Mouse (Mus musculus) heart, embryonic 11.5 days (tissue): ENCODE results near the gene Sgca. TPM values are rescaled to one million over a fixed set of nuclear protein-coding genes. Genes with fewer than 3 reads are reported as not detected.

Source experiments
- ATAC-seq: fragments of 200-750 bp; cut with Nextera tagmentation; replicated peaks from 2 replicates; pipeline ENCODE4 v1.8.0; 2017; ENCODE audit warnings: moderate library complexity; ENCODE audit not compliant: insufficient number of reproducible peaks, low FRiP score, low TSS enrichment
- H3K27ac ChIP-seq: fragments of 300-500 bp; sonication (generic); 2 replicates; pipeline ENCODE4 v1.5.1; 2014; ENCODE audit warnings: mild to moderate bottlenecking, low read depth, low read length
- H3K27me3 ChIP-seq: fragments of 300-500 bp; sonication (generic); 2 replicates; pipeline ENCODE4 v1.6.1; 2014; ENCODE audit warnings: mild to moderate bottlenecking, low read length, mixed read lengths; ENCODE audit not compliant: control insufficient read depth, insufficient read depth
- H3K36me3 ChIP-seq: fragments of 300-500 bp; sonication (generic); 2 replicates; pipeline ENCODE4 v1.6.1; 2014; ENCODE audit warnings: mild to moderate bottlenecking, low read length, moderate library complexity, mixed read lengths; ENCODE audit not compliant: control insufficient read depth, insufficient read depth
- H3K4me1 ChIP-seq: fragments of 300-500 bp; sonication (generic); 2 replicates; pipeline ENCODE4 v1.6.1; 2014; ENCODE audit warnings: low read length; ENCODE audit not compliant: control insufficient read depth, insufficient read depth
- H3K4me2 ChIP-seq: fragments of 300-500 bp; sonication (generic); 2 replicates; pipeline ENCODE4 v1.6.1; 2014; ENCODE audit warnings: mild to moderate bottlenecking, moderate library complexity
- H3K4me3 ChIP-seq: fragments of 300-500 bp; sonication (generic); 2 replicates; pipeline ENCODE4 v1.5.1; 2014; ENCODE audit warnings: low read depth, low read length
- H3K9ac ChIP-seq: fragments of 300-500 bp; sonication (generic); 2 replicates; pipeline ENCODE4 v1.6.1; 2014; ENCODE audit warnings: mild to moderate bottlenecking, low read depth, low read length, moderate library complexity
- H3K9me3 ChIP-seq: fragments of 300-500 bp; sonication (generic); replicated peaks from 2 replicates; pipeline ENCODE4 v1.6.1; 2016; ENCODE audit warnings: low read length; ENCODE audit not compliant: control insufficient read depth
- WGBS: fragments of 180-500 bp; shearing (Covaris S2); extraction: QIAGEN DNeasy Blood & Tissue Kit; methylation state at CpG from one replicate; pipeline ENCODE4 v1.1.7; 2014; ENCODE audit not compliant: insufficient replicate concordance; 5-methylcytosine and 5-hydroxymethylcytosine counted together
- polyA plus RNA-seq: library from polyadenylated mRNA; unstranded; fragments of >200 nt; fragmentation: Nextera tagmentation; extraction: Ambion mirVana; gene quantifications from 2 replicates; pipeline ENCODE4 v1.2.1, GENCODE M21; 2014

Sgca gene
- polyA plus RNA-seq, 1 experiment from 2014 or later: 24.7 TPM

DNA sequence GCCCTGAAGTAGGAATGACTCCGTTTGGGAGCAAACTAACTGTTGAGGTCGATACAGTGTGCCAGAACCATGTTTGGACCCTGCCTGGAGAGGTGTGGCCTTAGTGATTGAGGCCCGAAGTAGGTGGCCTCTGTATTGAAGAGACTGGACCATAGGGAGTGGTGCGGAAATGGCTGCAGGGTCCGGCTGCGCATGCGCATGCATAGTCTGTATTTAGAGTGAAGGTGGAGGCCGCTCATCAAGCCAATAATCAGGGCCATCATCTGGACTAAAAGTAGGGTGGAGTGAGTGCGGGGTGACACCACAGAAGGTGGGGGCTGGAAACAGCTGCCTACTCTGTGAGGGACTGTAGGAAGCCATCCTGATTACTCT is 18.4 kb downstream of the Sgca start:
- no peaks in the 10 kb centered on the region for H3K9me3 ChIP-seq
- H3K36me3 ChIP-seq: no peaks in the 10 kb centered on the region
- H3K4me3 ChIP-seq: no peak overlapping the region
- ATAC-seq: no peak
- H3K27ac ChIP-seq: peak overlapping the region; percentile 50; the same call in 1 of the 2 replicates
- 0 out of 2 replicates have a peak, but pooled peaks cover 2% of the 10 kb centered on the region for H3K27me3 ChIP-seq
- H3K4me1 ChIP-seq: peaks cover 7% of the 10 kb centered on the region; the same call in 1 of the 2 replicates
- no peak overlapping the region for H3K9ac ChIP-seq
- 77% methylated on average over 9 of the region's 9 CpGs for WGBS
- H3K4me2 ChIP-seq: no peak overlapping the region

DNA sequence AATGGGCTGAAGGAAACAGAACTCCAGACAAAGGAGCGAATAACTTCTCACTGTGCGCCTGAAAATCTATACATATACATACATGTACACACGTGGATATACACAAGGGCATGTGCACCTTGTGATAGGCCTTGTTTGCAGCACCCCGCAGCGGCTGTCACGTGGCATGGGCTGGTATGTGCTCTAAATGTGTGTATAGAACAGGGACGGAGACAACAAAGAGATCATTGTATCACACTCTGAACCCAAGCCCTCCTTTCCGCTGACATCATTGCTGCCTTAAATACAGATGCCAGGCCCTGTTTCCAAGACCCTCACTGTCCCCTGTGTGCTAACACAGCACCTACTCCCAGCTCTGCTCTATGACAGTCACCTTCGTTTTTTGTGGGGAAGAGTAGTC is 21.0 kb downstream of the Sgca start:
- Histone ChIP-seq H3K9me3 (no peaks in the 10 kb centered on the region), H3K9ac (no peak overlapping the region), H3K36me3 (no peaks in the 10 kb centered on the region), H3K27ac (no peak overlapping the region), H3K27me3 (0 out of 2 replicates have a peak, but pooled peaks cover 4% of the 10 kb centered on the region), H3K4me2 (no peak overlapping the region), H3K4me1 (peaks cover 9% of the 10 kb centered on the region; the same call in 1 of the 2 replicates), H3K4me3 (no peak overlapping the region)
- WGBS: 64% methylated on average over 9 of the region's 9 CpGs
- ATAC-seq: no peak

DNA sequence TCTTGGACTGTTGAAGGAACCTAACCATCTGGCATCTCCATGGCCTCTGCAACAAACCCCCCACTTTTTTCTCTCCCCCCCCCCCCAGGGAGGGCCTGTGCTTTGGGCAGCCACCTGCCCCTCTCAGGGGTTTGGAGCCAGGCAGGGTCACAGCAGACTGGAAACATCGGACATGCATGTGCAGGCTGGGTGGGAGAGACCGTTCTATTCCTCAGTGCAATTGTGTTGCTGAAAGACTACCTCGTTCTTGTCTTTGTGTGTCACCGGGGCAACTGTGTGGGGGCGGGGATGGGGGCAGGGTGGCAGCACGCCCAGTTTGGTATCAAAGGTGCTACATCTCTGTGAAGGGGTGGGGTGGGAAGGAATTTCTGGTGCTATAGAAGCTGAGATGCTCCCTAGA is 24.0 kb downstream of the Sgca start:
- Histone ChIP-seq H3K36me3 (peaks cover 4% of the 10 kb centered on the region; the same call in 1 of the 2 replicates), H3K4me3 (no peak overlapping the region), H3K27ac (no peak overlapping the region), H3K27me3 (peaks cover 10% of the 10 kb centered on the region; the same call in 1 of the 2 replicates), H3K4me1 (peaks cover 2% of the 10 kb centered on the region; the same call in 1 of the 2 replicates), H3K4me2 (no peak overlapping the region), H3K9ac (no peak overlapping the region), H3K9me3 (no peaks in the 10 kb centered on the region)
- no peak for ATAC-seq
- WGBS: 21% methylated on average over 6 of the region's 6 CpGs

DNA sequence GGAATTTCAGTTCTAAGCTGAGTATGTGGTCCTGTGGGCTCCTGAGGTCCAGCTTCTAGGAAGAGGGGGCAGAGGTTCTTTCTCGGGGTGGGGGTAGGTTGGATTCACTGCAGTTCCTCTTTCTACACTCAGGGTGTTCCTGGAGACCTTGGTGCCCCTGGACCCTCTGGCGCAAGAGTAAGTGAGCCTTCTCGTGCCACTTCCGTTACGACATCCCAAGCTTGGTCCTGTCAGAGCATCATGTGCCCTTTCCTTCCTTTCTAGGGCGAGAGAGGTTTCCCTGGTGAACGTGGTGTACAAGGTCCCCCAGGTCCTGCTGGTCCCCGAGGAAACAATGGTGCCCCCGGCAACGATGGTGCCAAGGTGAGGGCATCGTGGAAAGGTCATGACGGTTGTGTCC is 30.9 kb downstream of the Sgca start:
- 77% methylated on average over 12 of the region's 12 CpGs for WGBS
- H3K9ac ChIP-seq: no peak overlapping the region
- H3K27ac ChIP-seq: no peak overlapping the region
- H3K4me3 ChIP-seq: no peak overlapping the region
- H3K4me1 ChIP-seq: no peaks in the 10 kb centered on the region
- ATAC-seq: no peak
- H3K36me3 ChIP-seq: peaks cover 6% of the 10 kb centered on the region; the same call in 1 of the 2 replicates
- peaks cover 13% of the 10 kb centered on the region for H3K27me3 ChIP-seq
- no peak overlapping the region for H3K4me2 ChIP-seq
- H3K9me3 ChIP-seq: no peaks in the 10 kb centered on the region

DNA sequence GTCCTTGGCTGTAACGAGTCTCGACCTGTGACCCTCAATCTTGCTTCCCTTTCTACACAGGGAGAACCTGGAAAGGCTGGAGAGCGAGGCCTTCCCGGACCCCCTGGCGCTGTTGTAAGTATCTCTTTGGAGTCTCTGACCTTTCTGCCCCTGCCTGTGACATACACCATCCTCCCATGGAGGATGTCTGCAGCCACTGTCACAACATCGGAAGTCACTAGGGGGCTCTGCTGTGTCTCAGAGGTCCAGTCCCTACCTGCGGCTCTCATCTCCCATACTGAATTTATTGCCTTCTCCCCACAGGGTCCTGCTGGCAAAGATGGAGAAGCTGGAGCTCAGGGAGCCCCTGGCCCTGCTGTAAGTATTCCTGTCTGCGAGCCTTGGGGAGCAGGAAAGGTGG is 31.8 kb downstream of the Sgca start:
- no peaks in the 10 kb centered on the region for H3K4me1 ChIP-seq
- ATAC-seq: no peak
- 30% methylated on average over 8 of the region's 8 CpGs for WGBS
- H3K9me3 ChIP-seq: no peaks in the 10 kb centered on the region
- H3K27ac ChIP-seq: peak overlapping the region; percentile 0; the same call in 1 of the 2 replicates
- no peak overlapping the region for H3K4me2 ChIP-seq
- H3K36me3 ChIP-seq: peaks cover 6% of the 10 kb centered on the region; the same call in 1 of the 2 replicates
- H3K4me3 ChIP-seq: no peak overlapping the region
- peaks cover 17% of the 10 kb centered on the region for H3K27me3 ChIP-seq
- no peak overlapping the region for H3K9ac ChIP-seq

DNA sequence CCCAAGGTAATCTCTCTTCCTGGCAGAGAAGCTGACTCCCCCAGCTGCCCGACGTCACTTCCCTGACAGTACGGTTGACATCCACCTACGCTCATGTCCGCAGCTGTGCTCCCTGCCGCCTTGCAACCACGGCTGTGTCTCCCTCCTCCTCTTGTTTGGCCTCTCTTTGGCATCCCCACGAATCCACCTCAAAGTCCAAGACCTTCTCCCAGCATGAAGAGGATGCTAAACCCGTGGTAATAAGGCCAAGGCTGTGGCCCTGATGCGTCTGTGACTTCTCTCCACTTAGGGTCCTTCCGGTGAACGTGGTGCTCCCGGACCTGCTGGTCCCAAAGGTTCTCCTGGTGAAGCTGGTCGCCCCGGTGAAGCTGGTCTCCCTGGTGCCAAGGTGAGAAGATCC is 33.1 kb downstream of the Sgca start:
- WGBS: 72% methylated on average over 15 of the region's 15 CpGs
- Histone ChIP-seq H3K9ac (no peak overlapping the region), H3K4me3 (no peak overlapping the region), H3K9me3 (no peaks in the 10 kb centered on the region), H3K36me3 (peaks cover 6% of the 10 kb centered on the region; the same call in 1 of the 2 replicates), H3K4me2 (no peak overlapping the region), H3K27ac (no peak overlapping the region), H3K4me1 (no peaks in the 10 kb centered on the region), H3K27me3 (peaks cover 20% of the 10 kb centered on the region)
- ATAC-seq: no peak

DNA sequence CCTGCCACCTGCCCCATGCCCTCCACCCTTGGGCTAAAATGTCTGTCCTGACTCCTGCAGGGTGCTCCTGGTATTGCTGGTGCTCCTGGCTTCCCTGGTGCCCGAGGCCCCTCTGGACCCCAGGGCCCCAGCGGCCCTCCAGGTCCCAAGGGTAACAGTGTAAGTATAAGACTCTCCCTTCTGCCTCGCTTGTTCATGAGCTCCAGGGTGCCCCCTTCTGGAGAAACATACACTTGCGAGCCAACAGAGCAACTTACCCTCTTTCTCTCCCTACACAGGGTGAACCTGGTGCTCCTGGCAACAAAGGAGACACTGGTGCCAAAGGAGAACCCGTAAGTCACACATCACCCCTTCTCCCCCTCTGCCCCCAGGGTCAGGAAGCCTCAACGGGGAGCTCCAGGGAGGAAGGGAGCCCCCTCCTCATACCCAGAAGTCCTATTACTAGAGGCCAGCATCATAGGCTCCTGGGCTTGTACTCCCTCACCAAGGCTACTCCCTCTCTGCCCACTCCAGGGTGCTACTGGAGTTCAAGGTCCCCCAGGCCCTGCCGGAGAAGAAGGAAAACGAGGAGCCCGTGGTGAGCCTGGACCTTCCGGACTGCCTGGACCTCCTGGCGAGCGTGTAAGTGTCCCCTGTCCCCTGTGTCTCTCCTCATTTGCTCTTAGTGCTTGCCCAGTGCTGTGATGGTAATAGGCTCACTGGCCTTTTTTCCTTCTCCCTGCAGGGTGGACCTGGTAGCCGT is 33.7 kb downstream of the Sgca start:
- 43% methylated on average over 13 of the region's 13 CpGs for WGBS
- Histone ChIP-seq H3K36me3 (peaks cover 5% of the 10 kb centered on the region; the same call in 1 of the 2 replicates), H3K4me2 (no peak overlapping the region), H3K27me3 (peaks cover 20% of the 10 kb centered on the region), H3K4me1 (peaks cover 5% of the 10 kb centered on the region; the same call in 1 of the 2 replicates), H3K9ac (no peak overlapping the region), H3K27ac (no peak overlapping the region), H3K4me3 (no peak overlapping the region), H3K9me3 (no peaks in the 10 kb centered on the region)
- ATAC-seq: no peak

DNA sequence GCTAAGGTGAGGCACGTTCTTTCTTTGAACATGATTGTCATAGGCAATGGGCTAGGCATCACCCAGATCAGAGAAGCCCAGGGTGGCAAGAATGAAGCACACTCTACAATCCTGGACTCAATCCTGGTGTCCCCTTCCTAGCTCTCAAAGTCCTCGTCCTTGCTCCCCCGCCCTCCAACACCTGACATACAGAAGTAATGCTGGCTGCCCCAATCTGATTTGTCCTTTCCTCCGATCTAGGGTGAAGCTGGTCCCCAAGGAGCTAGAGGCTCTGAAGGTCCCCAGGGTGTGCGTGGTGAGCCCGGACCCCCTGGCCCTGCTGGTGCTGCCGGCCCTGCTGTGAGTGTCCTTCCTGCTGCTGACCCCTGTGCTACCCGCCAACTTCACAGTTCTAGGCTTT is 34.4 kb downstream of the Sgca start:
- H3K4me1 ChIP-seq: peaks cover 10% of the 10 kb centered on the region; the same call in 1 of the 2 replicates
- H3K4me2 ChIP-seq: no peak overlapping the region
- H3K9ac ChIP-seq: no peak overlapping the region
- H3K36me3 ChIP-seq: no peaks in the 10 kb centered on the region
- no peak for ATAC-seq
- no peaks in the 10 kb centered on the region for H3K9me3 ChIP-seq
- H3K27me3 ChIP-seq: peaks cover 17% of the 10 kb centered on the region
- H3K27ac ChIP-seq: no peak overlapping the region
- H3K4me3 ChIP-seq: no peak overlapping the region
- 70% methylated on average over 8 of the region's 8 CpGs for WGBS

DNA sequence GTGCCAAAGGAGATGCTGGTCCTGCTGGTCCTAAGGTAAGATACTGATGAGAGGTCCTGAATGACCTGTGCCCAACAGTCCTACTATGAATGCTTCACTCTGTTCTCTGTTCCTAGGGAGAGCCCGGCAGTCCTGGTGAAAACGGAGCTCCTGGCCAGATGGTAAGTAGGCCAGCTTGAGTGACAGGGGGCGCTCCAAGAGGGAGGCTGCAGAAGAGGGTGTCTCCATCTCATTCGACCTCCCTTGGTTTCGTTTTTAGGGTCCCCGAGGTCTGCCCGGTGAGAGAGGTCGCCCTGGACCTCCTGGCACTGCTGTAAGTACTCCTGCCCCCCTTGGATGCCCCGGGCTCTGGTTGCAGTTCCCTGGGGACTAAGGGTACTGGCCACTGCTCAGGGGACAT is 35.0 kb downstream of the Sgca start:
- H3K27ac ChIP-seq: no peak overlapping the region
- no peak overlapping the region for H3K4me3 ChIP-seq
- peaks cover 10% of the 10 kb centered on the region; the same call in 1 of the 2 replicates for H3K4me1 ChIP-seq
- H3K9me3 ChIP-seq: no peaks in the 10 kb centered on the region
- WGBS: 28% methylated on average over 9 of the region's 9 CpGs
- H3K27me3 ChIP-seq: peaks cover 16% of the 10 kb centered on the region
- H3K9ac ChIP-seq: no peak overlapping the region
- ATAC-seq: no peak
- no peak overlapping the region for H3K4me2 ChIP-seq
- no peaks in the 10 kb centered on the region for H3K36me3 ChIP-seq
